Mouse (Mus musculus) CH12.LX (cell line): Measurements from ENCODE around the gene 1700024P04Rik. TPM values are rescaled to one million over a fixed set of nuclear protein-coding genes. Genes with fewer than 3 reads are reported as not detected.

ENCODE experiments used
- DNase-seq: peaks from one replicate; pipeline ENCODE4 v3.0.0-alpha.2; 2013; ENCODE audit errors: extremely low read depth
- H3K27ac ChIP-seq: 2 replicates; pipeline ENCODE4 v1.5.1; 2012; ENCODE audit warnings: low read depth, mild to moderate bottlenecking, control low read depth, moderate library complexity; ENCODE audit not compliant: insufficient read depth
- H3K27me3 ChIP-seq: replicated peaks from 2 replicates; pipeline ENCODE3; 2012; ENCODE audit warnings: inconsistent platforms
- H3K36me3 ChIP-seq, 2 experiments: replicated peaks in 1 of 2; 2 replicates each; pipeline versions ENCODE3 to v1.6.1; 2012; ENCODE audit warnings: inconsistent platforms in 1 of 2, low read length in 1 of 2, mild to moderate bottlenecking in 1 of 2, mixed read lengths in 1 of 2, moderate library complexity in 1 of 2; ENCODE audit not compliant: control insufficient read depth in 1 of 2, insufficient read depth in 1 of 2
- H3K4me1 ChIP-seq, 2 experiments: 2 replicates each; pipeline ENCODE4 v1.6.1; 2012; ENCODE audit warnings: inconsistent platforms in 1 of 2, moderate library complexity in 1 of 2; ENCODE audit not compliant: insufficient read depth in 2 of 2, control insufficient read depth in 1 of 2
- H3K4me2 ChIP-seq: 2 replicates; pipeline ENCODE4 v1.6.1; 2012; ENCODE audit warnings: low read depth, mild to moderate bottlenecking, control low read depth; ENCODE audit not compliant: poor library complexity, insufficient read depth, severe bottlenecking
- H3K4me3 ChIP-seq, 3 experiments: fragments of 150-350 bp in 1 of 3; sonication (generic) in 1 of 3; replicated peaks in 1 of 3; 2 replicates each; pipeline versions ENCODE3 to v1.5.1; 2011 to 2012; ENCODE audit warnings: low read depth in 2 of 3, low read length in 2 of 3, mild to moderate bottlenecking in 2 of 3, moderate library complexity in 2 of 3, control low read depth in 1 of 3, improper control_type of control experiment in 1 of 3, inconsistent platforms in 1 of 3, mixed read lengths in 1 of 3; ENCODE audit not compliant: poor library complexity in 1 of 3
- H3K79me2 ChIP-seq: replicated peaks from 2 replicates; pipeline ENCODE4 v1.6.1; 2012; ENCODE audit warnings: mild to moderate bottlenecking, moderate library complexity; ENCODE audit not compliant: control insufficient read depth, poor library complexity, insufficient read depth, severe bottlenecking; ENCODE audit errors: extremely low read depth
- H3K9ac ChIP-seq: 2 replicates; pipeline ENCODE4 v1.6.1; 2012; ENCODE audit warnings: low read depth, mild to moderate bottlenecking, control low read depth, moderate library complexity; ENCODE audit not compliant: insufficient read depth
- H3K9me3 ChIP-seq: replicated peaks from 2 replicates; pipeline ENCODE3; 2012; ENCODE audit warnings: low read length, inconsistent platforms, mixed read lengths
- CHD1 ChIP-seq: IDR thresholded peaks from 2 replicates; pipeline ENCODE4 v1.6.1; 2012; ENCODE audit warnings: low read depth, low read length, improper control_type of control experiment, inconsistent platforms
- CTCF ChIP-seq, 2 experiments: IDR thresholded peaks in 1 of 2; conservative IDR thresholded peaks in 1 of 2; 2 replicates each; pipeline ENCODE4 v1.5.1; 2011 to 2012; ENCODE audit warnings: low read depth in 2 of 2, low read length in 2 of 2, improper control_type of control experiment in 1 of 2, inconsistent platforms in 1 of 2, mild to moderate bottlenecking in 1 of 2, moderate library complexity in 1 of 2
- ELF1 ChIP-seq: IDR thresholded peaks from 2 replicates; pipeline ENCODE4 v1.6.1; 2014; ENCODE audit warnings: low read depth, mild to moderate bottlenecking, inconsistent platforms, low read length, improper control_type of control experiment
- HCFC1 ChIP-seq: IDR thresholded peaks from 2 replicates; pipeline ENCODE4 v1.6.1; 2012; ENCODE audit warnings: low read depth, mild to moderate bottlenecking, inconsistent platforms, low read length, improper control_type of control experiment
- IRF4 ChIP-seq: IDR thresholded peaks from 2 replicates; pipeline ENCODE4 v1.6.1; 2014; ENCODE audit warnings: low read depth, mild to moderate bottlenecking, inconsistent platforms, low read length, improper control_type of control experiment
- JUN ChIP-seq: IDR thresholded peaks from 2 replicates; pipeline ENCODE4 v1.6.1; 2011; ENCODE audit warnings: low read depth, mild to moderate bottlenecking, low read length, improper control_type of control experiment, moderate library complexity; ENCODE audit not compliant: insufficient read depth
- JUND ChIP-seq: conservative IDR thresholded peaks from 2 replicates; pipeline ENCODE4 v1.6.1; 2011; ENCODE audit warnings: low read depth, low read length, improper control_type of control experiment
- KAT2A ChIP-seq: IDR thresholded peaks from 2 replicates; pipeline ENCODE4 v1.6.1; 2012; ENCODE audit warnings: low read length, improper control_type of control experiment, inconsistent platforms; ENCODE audit not compliant: insufficient replicate concordance
- MAFK ChIP-seq: IDR thresholded peaks from 2 replicates; pipeline ENCODE4 v1.6.1; 2011; ENCODE audit warnings: low read length, improper control_type of control experiment; ENCODE audit not compliant: insufficient replicate concordance
- MAZ ChIP-seq: IDR thresholded peaks from 2 replicates; pipeline ENCODE4 v1.6.1; 2012; ENCODE audit warnings: low read depth, mild to moderate bottlenecking, inconsistent platforms, low read length, improper control_type of control experiment, moderate library complexity
- MEF2A ChIP-seq: IDR thresholded peaks from 2 replicates; pipeline ENCODE4 v1.6.1; 2014; ENCODE audit warnings: low read depth, mild to moderate bottlenecking, inconsistent platforms, low read length, improper control_type of control experiment, borderline replicate concordance
- NRF1 ChIP-seq: IDR thresholded peaks from 2 replicates; pipeline ENCODE4 v1.6.1; 2014; ENCODE audit warnings: low read depth, mild to moderate bottlenecking, inconsistent platforms, low read length, improper control_type of control experiment, moderate library complexity
- PAX5 ChIP-seq: IDR thresholded peaks from 2 replicates; pipeline ENCODE4 v1.6.1; 2012; ENCODE audit warnings: low read length, inconsistent platforms, mixed read lengths
- RCOR1 ChIP-seq: conservative IDR thresholded peaks from 2 replicates; pipeline ENCODE4 v1.6.1; 2012; ENCODE audit warnings: low read depth, mild to moderate bottlenecking, inconsistent platforms, low read length, improper control_type of control experiment
- SIN3A ChIP-seq: IDR thresholded peaks from 2 replicates; pipeline ENCODE4 v1.6.1; 2012; ENCODE audit warnings: low read length, improper control_type of control experiment, inconsistent platforms
- SMC3 ChIP-seq: IDR thresholded peaks from 2 replicates; pipeline ENCODE4 v1.6.1; 2011; ENCODE audit warnings: low read depth, low read length, improper control_type of control experiment
- TBP ChIP-seq: conservative IDR thresholded peaks from 2 replicates; pipeline ENCODE4 v1.6.1; 2011; ENCODE audit warnings: low read depth, low read length, improper control_type of control experiment
- TCF12 ChIP-seq: IDR thresholded peaks from 2 replicates; pipeline ENCODE4 v1.6.1; 2014; ENCODE audit warnings: low read depth, mild to moderate bottlenecking, inconsistent platforms, low read length, improper control_type of control experiment
- ZKSCAN1 ChIP-seq: IDR thresholded peaks from 2 replicates; pipeline ENCODE4 v1.6.1; 2012; ENCODE audit warnings: low read depth, inconsistent platforms, low read length, improper control_type of control experiment, borderline replicate concordance
- ZMIZ1 ChIP-seq: IDR thresholded peaks from 2 replicates; pipeline ENCODE4 v1.6.1; 2012; ENCODE audit warnings: low read depth, mild to moderate bottlenecking, inconsistent platforms, low read length, improper control_type of control experiment
- dilution Hi-C: fragments of 300-500 bp; cut with MboI; formaldehyde crosslinking; loops from 2 replicates; pipeline ENCODE4 v1.14.3; 2020; ENCODE audit warnings: low sequenced_read_pairs; ENCODE audit not compliant: extremely low pct_unique_long_range_greater_than_20kb, extremely low pct_ligation_motif_present
- in situ Hi-C: fragments of 300-500 bp; cut with MboI; formaldehyde crosslinking; loops from 3 replicates; pipeline ENCODE4 v1.14.3; 2019; ENCODE audit warnings: low sequenced_read_pairs, low pct_ligation_motif_present, low pct_unique_long_range_greater_than_20kb, mixed read lengths
- polyA plus RNA-seq: library from polyadenylated mRNA; unstranded; fragments of >175 nt; gene quantifications from 2 replicates; pipeline ENCODE4 v1.2.1, GENCODE M21; 2012; ENCODE audit warnings: low read depth; ENCODE audit not compliant: insufficient read length
- total RNA-seq, 2 experiments: library from RNA; depleted of rRNA; stranded (reverse); fragments of 300-350 nt in 1 of 2; fragments of >200 nt in 1 of 2; gene quantifications; 2 replicates each; pipeline ENCODE4 v1.2.3; 2012 to 2014

The 1700024P04Rik gene
- total and polyA plus RNA-seq, 3 experiments, result not detected

- in situ Hi-C loops, result no loop called here
- Histone ChIP-seq H3K4me2 (no peak overlapping the region), H3K4me3 (no peak overlapping the region), H3K79me2 (no peaks in the 10 kb centered on the region), H3K27me3 (no peaks in the 10 kb centered on the region), H3K27ac (no peak overlapping the region), H3K4me1 (peaks cover 0 to 8% of the 10 kb centered on the region in 2 experiments; a peak in 2 of 4 replicates), H3K9me3 (no peaks in the 10 kb centered on the region), H3K9ac (no peak overlapping the region), H3K36me3 (no peaks in the 10 kb centered on the region)
- DNase-seq, result no peak
- dilution Hi-C loops, result no loop called here
- TF ChIP-seq ELF1 (no peak), JUND (no peak), JUN (no peak), IRF4 (no peak), MEF2A (no peak), SIN3A (no peak), SMC3 (no peak), TBP (no peak), HCFC1 (no peak), KAT2A (no peak), TCF12 (no peak), NRF1 (no peak), MAZ (no peak)
These were observed 30.5 kb downstream of the 1700024P04Rik start for GRCm38 (mm10) chr13:98953830-98954229.

DNA sequence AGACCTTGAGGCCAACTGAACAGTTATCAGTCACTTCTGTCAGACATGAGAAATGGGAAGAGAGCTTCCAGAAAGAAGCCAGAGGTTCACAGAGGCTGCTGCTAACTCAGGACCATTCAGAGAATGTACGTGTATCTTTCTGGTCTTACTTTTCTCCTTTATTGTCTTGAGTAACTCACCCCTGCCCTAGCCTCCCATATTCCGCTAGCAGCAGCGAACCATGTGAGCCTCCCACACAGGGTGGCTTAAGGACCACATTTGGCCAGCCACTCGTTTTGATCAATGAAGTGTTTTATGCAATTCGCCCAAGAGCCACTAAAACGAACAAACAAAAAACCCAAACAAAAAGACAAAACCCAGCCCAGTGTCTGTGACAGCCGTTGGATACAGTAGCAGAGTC is 32.4 kb downstream of the 1700024P04Rik start:
- Histone ChIP-seq H3K4me1 (peaks cover 0 to 8% of the 10 kb centered on the region in 2 experiments; a peak in 2 of 4 replicates), H3K27me3 (no peaks in the 10 kb centered on the region), H3K4me3 (no peak overlapping the region), H3K36me3 (no peaks in the 10 kb centered on the region), H3K27ac (no peak overlapping the region), H3K9ac (no peak overlapping the region), H3K9me3 (no peaks in the 10 kb centered on the region), H3K79me2 (no peaks in the 10 kb centered on the region), H3K4me2 (no peak overlapping the region)
- dilution Hi-C loops, result no loop called here
- no peak for DNase-seq
- in situ Hi-C loops, result no loop called here
- TF ChIP-seq CHD1, result no peak
- TF ChIP-seq PAX5, result no peak
- TF ChIP-seq CTCF (conservative IDR thresholded peaks at IDR 0.05 in 1 of 2, IDR thresholded peaks at IDR 0.05 in 1 of 2; ENCODE audit: low read depth in 2 of 2, low read length in 2 of 2), result no peak
- no peak for TF ChIP-seq ZKSCAN1
- TF ChIP-seq SMC3, result no peak
- TF ChIP-seq MAFK, result no peak
- TF ChIP-seq ZMIZ1, result no peak
- no peak for TF ChIP-seq SIN3A
- TF ChIP-seq RCOR1, result no peak
- TF ChIP-seq, all 38 proteins: peak for 0
